Mouse (Mus musculus): ENCODE data around the gene Pml.

Pml gene

DNA sequence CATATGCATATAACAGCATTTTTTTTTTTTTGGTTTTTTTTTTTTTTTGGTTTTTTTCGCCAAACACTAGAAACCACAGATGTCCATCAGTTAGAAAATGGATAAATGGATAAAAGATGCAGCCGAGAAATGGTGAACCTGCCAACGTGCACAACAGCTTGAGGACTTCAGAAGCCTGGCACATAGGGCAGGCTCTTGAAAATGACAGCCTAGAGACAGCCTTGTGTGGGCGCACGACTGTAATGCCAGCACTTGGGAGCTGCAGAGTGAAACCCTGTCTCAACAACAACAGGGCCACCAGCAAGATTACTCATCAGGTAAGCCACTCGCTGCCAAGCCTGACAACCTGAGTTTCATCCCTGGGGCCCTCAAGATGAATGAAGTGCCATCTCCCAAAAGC is 80.2 kb downstream of the Pml start:
- no peak for DNase-seq (ENCODE audit: low spot score in 2 of 2)

- no peak for DNase-seq (ENCODE audit: low spot score in 2 of 2)
Observed at GRCm38 (mm10) chr9:58168880-58169279, 80.7 kb downstream of the Pml start.

Measured in urinary bladder, adult 18-20 months (tissue).